Comparison of ENCODE assay signal across 12 mouse cellular contexts in the genomic region with DNA sequence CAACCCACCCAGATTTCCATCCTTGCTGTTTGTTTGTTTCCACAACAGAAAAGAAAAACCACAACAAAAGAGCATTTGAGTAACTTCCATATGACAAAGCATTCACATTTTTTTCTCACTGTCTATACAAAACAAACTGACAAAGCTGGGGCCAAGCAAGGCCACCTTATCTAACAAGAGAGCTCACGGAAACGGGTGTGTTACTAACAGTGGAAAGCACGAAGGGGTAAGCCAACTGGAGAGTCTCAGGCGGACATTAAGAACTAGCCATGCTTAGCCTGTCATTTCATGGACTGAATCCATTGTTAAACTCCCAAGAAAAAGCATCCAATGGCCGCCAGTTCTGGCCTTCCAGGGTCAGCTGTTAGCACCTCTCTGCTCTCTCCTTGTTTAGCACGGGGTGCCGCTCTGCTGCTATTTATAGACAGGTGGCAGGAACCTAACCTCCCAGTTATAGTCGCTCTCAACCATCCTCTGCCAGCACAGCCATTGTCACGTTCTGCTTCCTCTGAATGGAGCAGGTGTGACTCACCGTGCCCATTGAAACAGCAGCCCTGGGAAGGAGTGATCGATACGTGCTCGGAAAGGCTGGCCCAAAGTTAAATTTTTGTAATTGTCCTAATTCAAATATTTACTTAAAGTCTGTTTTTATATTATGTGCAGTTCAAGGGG. TPM values are rescaled to one million over a fixed set of nuclear protein-coding genes. Genes with fewer than 3 reads are reported as not detected.
DNase-seq lines count a peak whose midpoint lies in the region; ATAC-seq and TF ChIP-seq lines count a peak whose summit lies in the region.
"Had no signal": no experiment of that assay in that cellular context is flagged by ENCODE, and none has a peak within 500 bp of the region (broad histone marks: within the 10 kb centered on the region; RNA-seq: fewer than 3 reads in every experiment).

No protein-coding gene starts in this region.

- ATAC-seq in intestine, embryonic 16.5 days, result peak; percentile 83
- no peak for ATAC-seq in erythroblast, adult 5-6 weeks (replicated peaks; ENCODE audit: low FRiP score, poor library complexity, severe bottlenecking)
- ATAC-seq: inflammation-experienced regulatory T-cells, adult 6 months had no signal

- no peak for TF ChIP-seq POLR2A in lung, adult 2 months (IDR thresholded peaks at IDR 0.05; ENCODE audit: borderline replicate concordance, extremely low read depth, low read depth, low read length)

- H3K4me1 ChIP-seq in lung, adult 2 months (ENCODE audit: control insufficient read depth, insufficient read depth, low read length), result peaks cover 7% of the 10 kb centered on the region
- H3K4me1 ChIP-seq in intestine, embryonic 16.5 days (ENCODE audit: control insufficient read depth, insufficient read depth, low read length), result peaks cover 11% of the 10 kb centered on the region; the same call in 1 of the 2 replicates

- intact Hi-C loops in left cerebral cortex, postnatal 4 days (cut with DNase I), result no loop called here

- TF ChIP-seq CTCF in lung, adult 2 months (IDR thresholded peaks at IDR 0.05; ENCODE audit: insufficient read depth, low read length), result no peak

- peak; percentile 15 to 47 for DNase-seq in lung, adult 18-20 months
- DNase-seq in lung, adult 2 months, result no peak
- DNase-seq in heart, adult 8-10 months (ENCODE audit: low spot score), result peak; percentile 56
- peak; percentile 22 to 33 for DNase-seq in lung, postnatal 4 days
- no peak for DNase-seq in right cerebral cortex, postnatal 14 days
- DNase-seq in left cerebral cortex, postnatal 4 days, result no peak

- H3K4me3 ChIP-seq in lung, adult 2 months (replicated peaks; ENCODE audit: extremely low read depth, low read depth, low read length), result no peak overlapping the region
- H3K4me3 ChIP-seq in intestine, embryonic 16.5 days (ENCODE audit: low read length), result no peak overlapping the region
- H3K4me3 ChIP-seq: embryonic facial prominence, embryonic 13.5 days had no signal

- WGBS in lung, adult 2 months, result 17% methylated on average over 13 of the region's 13 CpGs
- WGBS in intestine, embryonic 16.5 days, result 32% methylated on average over 13 of the region's 13 CpGs

- no peak overlapping the region for H3K4me2 ChIP-seq in intestine, embryonic 16.5 days (ENCODE audit: low read depth, low read length)
- H3K4me2 ChIP-seq: embryonic facial prominence, embryonic 13.5 days had no signal

- H3K27ac ChIP-seq in intestine, embryonic 16.5 days (ENCODE audit: low read length), result 0 out of 2 replicates have a peak overlapping the region, but pooled peaks have one; percentile 13
- H3K27ac ChIP-seq: embryonic facial prominence, embryonic 13.5 days had no signal

- H3K9ac ChIP-seq in intestine, embryonic 16.5 days (ENCODE audit: low read depth, low read length), result no peak overlapping the region
- H3K9ac ChIP-seq: embryonic facial prominence, embryonic 13.5 days had no signal

- H3K36me3 ChIP-seq in intestine, embryonic 16.5 days (ENCODE audit: control insufficient read depth, insufficient read depth, low read length), result no peaks in the 10 kb centered on the region
- H3K36me3 ChIP-seq: embryonic facial prominence, embryonic 13.5 days had no signal

- H3K27me3 ChIP-seq in intestine, embryonic 16.5 days (replicated peaks; ENCODE audit: control insufficient read depth, insufficient read depth, low read length), result no peaks in the 10 kb centered on the region
- H3K27me3 ChIP-seq: embryonic facial prominence, embryonic 13.5 days had no signal

- no peaks in the 10 kb centered on the region for H3K9me3 ChIP-seq in intestine, embryonic 16.5 days (ENCODE audit: control insufficient read depth, low read length)
- H3K9me3 ChIP-seq: embryonic facial prominence, embryonic 13.5 days had no signal

RNA-seq across cellular contexts. Expression of gene Tmem212, which starts 8.6 kb away (rescaled TPM):
- polyA plus RNA-seq in lung, adult 2 months (2012; rRNA removed), result 68.4 and 95.7 TPM in 2 replicates
- not detected for total RNA-seq in heart, adult 8-10 months (2022)
- polyA plus RNA-seq in intestine, embryonic 16.5 days (2015; fragmentation: Nextera tagmentation; extraction: Ambion mirVana), result not detected in 2 replicates
- 1 to 10 TPM; 1.1 to 1.9 TPM for total RNA-seq in left cerebral cortex, postnatal 4 days (2021)
- not detected in 2 replicates for total RNA-seq in erythroblast, adult 5-6 weeks (2015; ENCODE audit: low replicate concordance)
- not detected in 2 replicates for total RNA-seq in erythroblast, adult 5-6 weeks (2017; ENCODE audit: low replicate concordance)
- total RNA-seq: adrenal gland, postnatal 36 days had no signal
- polyA plus RNA-seq: embryonic facial prominence, embryonic 13.5 days; inflammation-experienced regulatory T-cells, adult 6 months; small intestine, adult 2 months had no signal

RNA-seq across cellular contexts. Expression of gene Pld1, which starts 33.7 kb away (rescaled TPM):
- 5.9 and 9.0 TPM in 2 replicates for polyA plus RNA-seq in lung, adult 2 months (2012; rRNA removed)
- 10 to 100 TPM in 2 of 4 experiments, 1 to 10 TPM in 2; 8.4 to 11.4 (median 10.6) TPM for total RNA-seq in heart, adult 8-10 months (2022)
- polyA plus RNA-seq in intestine, embryonic 16.5 days (2015; fragmentation: Nextera tagmentation; extraction: Ambion mirVana), result 22.3 and 25.9 TPM in 2 replicates
- total RNA-seq in left cerebral cortex, postnatal 4 days (2021), result 1 to 10 TPM; 7.6 TPM
- 12.7 and 16.7 TPM in 2 replicates for total RNA-seq in erythroblast, adult 5-6 weeks (2015; ENCODE audit: low replicate concordance)
- 2.2 and 3.2 TPM in 2 replicates for total RNA-seq in erythroblast, adult 5-6 weeks (2017; ENCODE audit: low replicate concordance)

Comparison
In these comparisons a context has a peak if more than half of its experiments do, and no peak if none do; other contexts are left out.
1. DNase-seq: peak in lung, adult 18-20 months (2 of 2), heart, adult 8-10 months (single experiment) and lung, postnatal 4 days (2 of 2); none in lung, adult 2 months (single experiment), right cerebral cortex, postnatal 14 days (single experiment) and left cerebral cortex, postnatal 4 days (single experiment).